Mouse (Mus musculus) small intestine, adult 2 months (tissue): ENCODE measurements at regions not wholly inside any gene's neighbourhood (a gene's known extent, or its start where the extent isn't known, plus 50 kb on each side); places are given as distances from the start of the nearest gene placed in this dataset.

Source experiments
- CTCF ChIP-seq: fragments of 200-500 bp; IDR thresholded peaks from 2 replicates; pipeline ENCODE4 v1.5.1; 2012; ENCODE audit warnings: low read depth, mild to moderate bottlenecking, control low read depth, inconsistent platforms, low read length, moderate library complexity, mixed read lengths; ENCODE audit not compliant: insufficient replicate concordance, insufficient read length; ENCODE audit errors: extremely low read depth
- POLR2A ChIP-seq: fragments of 200-500 bp; IDR thresholded peaks from 2 replicates; pipeline ENCODE4 v1.6.1; 2012; ENCODE audit warnings: low read depth, mild to moderate bottlenecking, control low read depth, inconsistent platforms, low read length, moderate library complexity

- TF ChIP-seq CTCF (no peak), POLR2A (no peak)
Observed at GRCm38 (mm10) chr1:185865945-185866344, 251.2 kb downstream of the Lyplal1 start.
